Mouse (Mus musculus): ENCODE measurements around the gene Gm42791.

GRCm38 (mm10) chr5:148956898-148957535 lies 37.9 kb downstream of the Gm42791 start:
- TF ChIP-seq GATA1 (IDR thresholded peaks at IDR 0.05; ENCODE audit: low read length) (no peak), TAL1 (IDR thresholded peaks at IDR 0.05; ENCODE audit: low read length) (no peak)

Data from erythroblast, embryonic 14.5 days (primary cell).